Mouse (Mus musculus): ENCODE data around the gene Tiam2.

Tiam2 gene

GRCm38 (mm10) chr17:3560534-3560933 lies 234.2 kb downstream of the Tiam2 start:
- DNase-seq (ENCODE audit: low spot score), result no peak

GRCm38 (mm10) chr17:3562405-3562804 lies 236.0 kb downstream of the Tiam2 start:
- DNase-seq (ENCODE audit: low spot score), result no peak

DNA sequence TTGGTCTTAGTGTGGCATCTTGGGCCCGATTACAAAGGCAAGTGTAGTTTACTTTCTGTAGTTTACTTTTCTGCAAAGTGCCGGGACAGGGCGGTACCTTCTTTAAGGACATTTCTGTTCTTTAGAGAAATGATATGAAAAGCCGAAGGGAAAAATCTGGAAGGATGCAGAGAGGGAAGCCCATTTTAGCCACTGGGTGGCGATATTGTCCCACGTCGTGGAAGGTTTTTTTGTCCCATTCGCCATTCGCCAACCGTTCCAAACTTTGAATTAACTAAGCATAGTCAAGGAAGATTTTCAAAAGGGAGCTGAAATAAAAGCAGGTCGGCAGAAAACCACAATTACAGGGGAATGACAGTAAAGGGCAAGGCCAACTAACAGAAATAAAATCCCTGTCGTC lies 244.5 kb downstream of the Tiam2 start:
- DNase-seq (ENCODE audit: low spot score), result peak; percentile 87

Data from adipocyte (in vitro differentiated cells).